Mouse (Mus musculus): Measurements from ENCODE around the gene Olfr630.
A peak's percentile ranks its signal among the peaks of the same experiment; 100 is the strongest.
"Not testable (repeated sequence)": the region's sequence is repeated elsewhere in the genome, so short reads cannot be mapped to it uniquely, and the experiment has no call there.

The Olfr630 gene

DNA sequence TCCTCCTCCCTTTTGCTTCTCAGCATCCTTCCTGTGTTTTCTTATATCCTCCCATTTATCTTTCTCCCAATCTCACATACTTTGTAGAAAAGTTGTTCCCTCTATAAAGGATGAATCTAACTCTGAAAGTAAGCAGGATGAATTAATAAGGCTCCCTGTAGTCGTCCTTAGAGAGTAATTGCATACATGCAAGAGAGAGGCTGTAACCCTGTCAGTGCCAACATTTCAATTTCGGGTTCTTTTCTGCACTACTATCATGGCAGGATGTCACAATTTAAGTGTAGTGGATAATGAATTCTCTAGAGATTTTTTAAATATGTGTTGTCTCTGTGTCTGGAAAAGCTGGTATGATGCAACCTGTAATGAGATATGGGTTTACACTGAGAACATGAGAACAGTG, at the start of gene Olfr630:
TSS of gene Olfr630 (minus strand) at position 101 of the 400 bp plus-strand sequence.
- DNase-seq = no peak

DNA sequence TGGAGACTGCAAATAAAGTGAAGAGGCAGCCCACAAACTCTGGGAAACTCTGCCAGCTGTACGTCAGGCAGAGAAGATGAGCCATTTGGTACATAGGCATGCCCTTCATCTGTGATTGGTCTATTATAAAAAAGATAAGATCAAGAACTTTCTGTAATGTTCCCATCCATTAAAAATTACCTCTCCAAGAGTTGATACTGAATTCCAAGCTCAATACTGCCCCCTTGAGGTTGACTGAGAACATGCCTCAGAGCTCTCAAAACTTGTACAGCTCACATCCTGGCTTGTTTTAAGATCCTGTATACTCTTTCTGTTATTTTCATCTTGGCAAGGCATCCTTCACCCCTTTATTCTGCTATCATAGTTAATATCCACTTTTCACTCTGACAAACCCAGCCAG, 49.7 kb upstream of the Olfr630 start:
- peak; percentile 1 for DNase-seq

DNA sequence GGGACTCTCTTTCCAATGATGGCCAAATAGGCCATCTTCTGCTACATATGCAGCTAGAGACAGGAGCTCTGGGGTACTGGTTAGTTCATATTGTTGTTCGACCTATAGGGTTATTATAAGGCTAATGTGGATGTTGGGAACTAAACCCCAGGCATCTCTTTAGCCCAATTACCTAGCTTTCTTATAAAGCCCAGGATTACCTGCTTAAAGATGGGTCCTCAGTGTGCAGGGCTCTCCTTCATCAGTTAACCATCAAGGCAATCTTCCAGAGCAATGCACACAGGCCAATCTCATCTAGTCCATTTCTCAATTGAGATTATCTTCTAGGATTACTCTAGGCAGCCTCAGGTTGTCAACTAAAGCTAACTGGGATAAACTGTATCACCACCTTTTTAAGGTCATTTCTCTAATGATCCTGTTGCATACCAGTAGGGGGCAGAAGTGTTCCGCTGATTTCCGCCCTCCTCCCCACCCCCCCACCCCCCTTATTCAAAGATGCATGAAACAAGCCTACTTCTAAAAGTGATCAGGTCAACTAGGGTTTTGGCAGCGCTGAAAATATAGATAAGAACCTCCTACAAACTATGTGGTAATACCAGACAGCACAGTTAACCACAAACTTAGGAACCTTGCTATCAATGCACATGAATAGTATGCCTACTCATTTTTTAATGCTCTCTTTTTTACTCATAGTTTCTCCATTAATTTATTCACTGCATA, 35.7 kb upstream of the Olfr630 start:
- DNase-seq = no peak

DNA sequence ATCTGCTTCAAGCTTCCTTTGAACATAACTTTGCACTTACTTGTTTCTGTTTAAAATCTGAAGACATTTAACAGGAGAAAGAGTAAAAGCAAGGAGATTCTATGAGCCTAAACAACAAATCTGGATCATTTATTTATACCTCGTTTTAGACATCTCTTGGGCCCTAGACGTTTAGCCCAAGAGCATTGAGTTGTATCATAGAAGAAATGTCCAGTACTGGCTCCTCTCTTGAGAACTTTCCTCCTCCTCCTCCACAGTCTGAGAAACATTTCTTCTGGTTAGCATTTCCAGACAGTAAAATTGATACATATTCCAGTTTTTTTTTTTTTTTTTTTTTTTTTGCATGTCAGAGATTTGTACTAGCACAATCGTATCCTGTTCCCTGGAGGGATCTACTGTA, 34.6 kb upstream of the Olfr630 start, which contains the start of gene Olfr67:
TSS of gene Olfr67 (minus strand) at position 101 of the 400 bp plus-strand sequence.
- DNase-seq = no peak

DNA sequence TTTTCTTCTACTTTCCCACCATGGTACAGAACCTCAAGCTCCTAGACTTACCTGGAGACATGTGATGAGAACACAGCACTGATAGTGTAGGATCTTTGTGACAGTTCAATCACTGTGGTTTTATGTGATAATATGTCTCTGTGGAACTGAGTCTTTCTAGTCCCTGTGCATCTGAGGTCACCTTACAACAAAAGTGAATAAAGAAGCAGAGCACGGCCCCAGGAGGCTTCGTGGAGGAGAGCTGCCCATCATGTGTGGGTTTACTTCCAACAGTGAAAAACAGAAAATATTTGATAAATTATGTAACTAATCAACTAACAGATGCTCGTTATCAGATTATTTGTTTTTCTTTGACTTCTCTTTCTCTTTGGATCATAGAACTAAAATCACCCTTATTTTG, 22.5 kb upstream of the Olfr630 start, which contains the start of gene Olfr68:
TSS of gene Olfr68 (minus strand) at position 101 of the 400 bp plus-strand sequence.
- DNase-seq = no peak

DNA sequence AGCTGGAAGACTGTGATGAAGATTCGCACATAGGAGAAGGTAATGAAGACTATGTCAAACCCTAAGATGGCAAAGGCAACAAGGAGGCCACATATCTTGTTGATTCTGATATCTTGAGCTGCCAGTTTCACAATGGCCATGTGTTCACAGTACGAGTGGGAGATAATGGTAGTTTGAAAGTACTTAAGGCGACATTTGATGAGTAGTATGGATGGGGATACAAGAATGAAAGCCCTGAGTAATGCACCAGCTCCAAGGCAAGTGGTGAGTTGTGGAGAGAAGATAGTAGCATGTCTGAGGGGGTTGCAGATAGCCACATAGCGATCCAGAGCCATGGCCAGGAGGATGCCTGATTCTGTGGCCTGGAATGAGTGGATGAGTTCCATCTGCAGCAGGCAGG, 20.5 kb upstream of the Olfr630 start:
- DNase-seq = not testable (repeated sequence)

DNA sequence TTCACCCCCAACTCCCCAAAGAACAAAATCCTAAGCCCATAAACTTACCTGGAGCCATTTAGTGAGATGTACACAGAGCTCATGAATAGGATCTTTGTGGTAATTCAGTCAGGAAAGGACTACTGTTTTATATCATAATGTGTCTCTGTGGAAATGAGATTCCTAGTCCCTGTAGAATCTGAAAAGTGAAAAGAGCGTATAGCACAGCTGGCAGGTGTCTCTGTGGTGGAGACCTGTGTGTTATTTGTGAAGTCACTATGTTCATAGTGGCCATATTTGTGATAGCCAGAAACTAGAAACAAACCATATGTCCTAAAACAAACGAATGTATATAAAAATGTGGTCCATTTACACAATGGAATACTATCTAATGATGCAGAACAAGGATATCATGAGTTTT, 14.4 kb upstream of the Olfr630 start, which contains the start of gene Olfr69:
TSS of gene Olfr69 (minus strand) at position 101 of the 400 bp plus-strand sequence.
- DNase-seq = no peak

DNA sequence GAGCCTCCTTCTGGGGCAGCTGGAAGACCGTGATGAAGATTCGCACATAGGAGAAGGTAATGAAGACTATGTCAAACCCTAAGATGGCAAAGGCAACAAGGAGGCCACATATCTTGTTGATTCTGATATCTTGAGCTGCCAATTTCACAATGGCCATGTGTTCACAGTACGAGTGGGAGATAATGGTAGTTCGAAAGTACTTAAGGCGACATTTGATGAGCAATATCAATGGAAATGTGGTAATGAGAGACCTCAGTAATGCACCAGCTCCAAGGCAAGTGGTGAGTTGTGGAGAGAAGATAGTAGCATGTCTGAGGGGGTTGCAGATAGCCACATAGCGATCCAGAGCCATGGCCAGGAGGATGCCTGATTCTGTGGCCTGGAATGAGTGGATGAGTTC, 10.6 kb upstream of the Olfr630 start:
- not testable (repeated sequence) for DNase-seq

DNA sequence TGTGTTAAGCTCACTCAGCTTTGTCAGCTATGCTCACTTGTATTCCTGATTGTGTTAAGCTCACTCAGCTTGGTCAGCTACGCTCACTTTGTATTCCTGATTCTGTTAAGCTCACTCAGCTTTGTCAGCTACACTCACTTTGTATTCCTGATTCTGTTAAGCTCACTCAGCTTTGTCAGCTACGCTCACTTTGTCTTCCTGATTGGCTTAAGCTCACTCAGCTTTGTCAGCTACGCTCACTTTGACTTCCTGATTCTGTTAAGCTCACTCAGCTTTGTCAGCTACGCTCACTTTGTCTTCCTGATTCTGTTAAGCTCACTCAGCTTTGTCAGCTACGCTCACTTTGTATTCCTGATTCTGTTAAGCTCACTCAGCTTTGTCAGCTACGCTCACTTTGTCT, 5.1 kb upstream of the Olfr630 start:
- not testable (repeated sequence) for DNase-seq

DNA sequence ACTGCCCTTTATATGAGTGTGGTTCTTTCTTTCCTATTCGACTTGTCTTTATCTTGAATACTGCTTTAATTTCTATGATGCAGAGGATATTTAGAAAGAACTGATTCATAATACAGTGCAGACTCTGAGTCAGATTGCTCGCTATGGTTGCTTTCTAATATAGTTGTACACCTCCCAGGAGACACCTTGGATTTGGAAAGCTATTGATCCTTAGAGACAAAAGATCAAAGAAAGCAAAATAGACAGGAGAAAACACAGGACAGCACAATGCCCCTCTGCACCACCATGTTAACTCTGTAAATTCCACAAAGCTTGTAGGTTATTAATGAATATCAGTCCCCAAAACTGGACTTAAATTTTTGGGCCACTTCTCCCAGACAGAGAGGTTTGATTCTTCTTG, 12.3 kb downstream of the Olfr630 start, which contains the start of gene Olfr629:
TSS of gene Olfr629 (minus strand) at position 101 of the 400 bp plus-strand sequence.
- no peak for DNase-seq

DNA sequence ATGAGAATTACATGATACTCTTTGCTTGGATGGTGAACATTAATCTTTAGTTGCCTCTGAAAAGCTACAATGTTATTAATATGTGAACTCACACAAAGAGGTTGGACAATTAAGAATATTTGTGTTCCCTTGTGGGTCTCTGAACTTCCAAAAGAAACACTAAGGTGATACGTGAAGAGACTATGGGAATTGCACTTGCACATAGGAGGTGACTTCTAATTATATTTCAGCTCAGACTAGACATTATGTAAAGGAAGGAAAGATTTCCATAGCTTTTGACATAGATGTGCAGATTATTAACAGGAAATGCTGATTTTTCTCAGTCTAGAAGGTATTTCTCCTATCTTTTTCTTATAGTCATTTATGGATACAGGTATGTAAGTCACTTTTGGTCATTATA, 27.1 kb downstream of the Olfr630 start, which contains the start of gene Olfr628:
TSS of gene Olfr628 (plus strand) at position 301 of the 400 bp plus-strand sequence.
- DNase-seq = no peak

DNA sequence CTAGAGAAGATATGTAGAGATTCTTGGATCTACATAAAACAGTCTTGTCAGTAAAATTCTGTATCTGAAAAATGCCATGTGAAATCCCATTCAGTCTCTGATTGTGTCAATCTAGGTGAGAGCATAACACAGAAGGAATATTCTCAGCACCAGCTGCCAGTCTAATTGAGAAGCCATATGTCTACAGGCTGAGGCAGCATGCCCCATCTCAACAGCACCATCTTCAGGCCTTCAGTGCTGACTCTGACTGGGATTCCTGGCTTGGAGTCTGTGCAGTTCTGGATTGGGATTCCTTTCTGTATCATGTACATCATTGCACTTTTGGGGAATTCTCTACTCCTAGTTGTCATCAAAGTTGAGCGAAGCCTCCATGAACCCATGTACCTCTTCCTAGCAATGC, 40.7 kb downstream of the Olfr630 start:
- not testable (repeated sequence) for DNase-seq

DNA sequence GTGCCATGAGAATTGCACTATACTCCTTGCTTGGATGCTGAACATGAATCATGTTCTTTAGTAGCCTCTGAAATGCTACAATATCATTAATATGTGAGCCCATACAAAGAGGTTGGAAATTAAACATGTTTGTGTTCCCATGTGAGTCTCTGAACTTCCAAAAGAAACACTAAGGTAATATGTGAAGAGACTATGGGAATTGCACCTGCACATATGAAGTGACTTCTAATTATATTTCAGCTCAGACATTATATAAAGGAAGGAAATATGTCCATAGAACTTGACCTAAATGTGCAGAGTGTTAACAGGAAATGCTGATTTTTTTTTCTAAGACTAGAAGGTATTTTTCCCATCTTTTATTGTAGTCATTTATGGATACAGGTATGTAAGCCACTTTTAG, 42.8 kb downstream of the Olfr630 start, which contains the start of gene Olfr243:
TSS of gene Olfr243 (plus strand) at position 301 of the 400 bp plus-strand sequence.
- DNase-seq = no peak

DNA sequence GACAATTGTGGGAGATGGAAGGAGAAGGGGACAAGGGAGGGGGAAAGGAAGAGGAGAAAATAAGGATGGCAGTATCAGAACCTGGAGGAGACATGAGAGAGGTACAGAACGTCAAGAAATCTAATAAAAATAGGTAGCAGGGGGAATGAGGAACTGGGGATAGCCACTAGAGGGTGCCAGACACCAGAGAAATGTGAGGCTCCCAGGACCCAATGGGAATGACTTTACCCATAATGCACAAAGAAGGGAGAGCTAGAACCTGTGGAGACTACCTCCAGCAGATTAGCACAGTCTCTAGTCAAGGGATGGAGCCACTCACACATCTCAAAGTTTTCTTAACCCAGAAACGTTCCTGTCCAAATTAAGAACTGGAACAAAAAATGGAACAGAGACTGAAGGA, 45.1 kb downstream of the Olfr630 start:
- DNase-seq = no peak

All from cerebellum, adult 9-10 months (tissue).